Mouse (Mus musculus): ENCODE measurements around the gene Bmp2k.

Gene Bmp2k

GRCm38 (mm10) chr5:97110133-97110532 is 112.6 kb downstream of the Bmp2k start:
- H3K36me3 ChIP-seq (ENCODE audit: control insufficient read depth, insufficient read depth, low read length, poor library complexity, severe bottlenecking): no peaks in the 10 kb centered on the region
- no peak for DNase-seq (ENCODE audit: low read depth, low spot score)
- no peaks in the 10 kb centered on the region for H3K27me3 ChIP-seq (ENCODE audit: control insufficient read depth, insufficient read depth, low read length, poor library complexity, severe bottlenecking)

GRCm38 (mm10) chr5:97110697-97111096 is 113.2 kb downstream of the Bmp2k start:
- Histone ChIP-seq H3K27me3 (ENCODE audit: control insufficient read depth, insufficient read depth, low read length, poor library complexity, severe bottlenecking) (no peaks in the 10 kb centered on the region), H3K36me3 (ENCODE audit: control insufficient read depth, insufficient read depth, low read length, poor library complexity, severe bottlenecking) (no peaks in the 10 kb centered on the region)
- no peak for DNase-seq (ENCODE audit: low read depth, low spot score)

- DNase-seq (ENCODE audit: low read depth, low spot score): peak; percentile 96
- Histone ChIP-seq H3K36me3 (ENCODE audit: control insufficient read depth, insufficient read depth, low read length, poor library complexity, severe bottlenecking) (no peaks in the 10 kb centered on the region), H3K27me3 (ENCODE audit: control insufficient read depth, insufficient read depth, low read length, poor library complexity, severe bottlenecking) (no peaks in the 10 kb centered on the region)
These were observed 113.9 kb downstream of the Bmp2k start, which contains the start of gene Paqr3 for GRCm38 (mm10) chr5:97111207-97111910. Gene Paqr3, minus strand, starts transcription at chr5:97111596.

DNA sequence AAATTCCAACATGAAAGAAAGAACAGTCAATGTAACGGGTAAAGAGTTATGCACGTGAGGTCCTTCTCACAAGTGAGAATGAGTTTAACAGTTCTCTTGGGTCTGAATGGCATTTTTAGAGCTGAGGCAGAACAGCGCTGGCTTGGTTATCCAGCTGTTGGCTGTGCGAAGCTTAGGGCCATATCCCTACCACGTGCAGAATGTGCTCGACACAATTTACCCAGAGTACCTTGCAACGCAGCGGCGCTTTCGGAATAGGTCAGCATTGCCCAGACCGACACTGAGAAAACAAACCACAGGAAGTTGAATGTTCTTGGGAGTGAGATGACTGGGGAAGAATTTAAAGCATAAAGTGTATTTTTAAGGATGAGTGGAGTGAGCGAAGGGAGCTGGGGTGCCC is 127.5 kb downstream of the Bmp2k start:
- no peaks in the 10 kb centered on the region for H3K27me3 ChIP-seq (ENCODE audit: control insufficient read depth, insufficient read depth, low read length, poor library complexity, severe bottlenecking)
- H3K36me3 ChIP-seq (ENCODE audit: control insufficient read depth, insufficient read depth, low read length, poor library complexity, severe bottlenecking): no peaks in the 10 kb centered on the region
- no peak for DNase-seq (ENCODE audit: low read depth, low spot score)

DNA sequence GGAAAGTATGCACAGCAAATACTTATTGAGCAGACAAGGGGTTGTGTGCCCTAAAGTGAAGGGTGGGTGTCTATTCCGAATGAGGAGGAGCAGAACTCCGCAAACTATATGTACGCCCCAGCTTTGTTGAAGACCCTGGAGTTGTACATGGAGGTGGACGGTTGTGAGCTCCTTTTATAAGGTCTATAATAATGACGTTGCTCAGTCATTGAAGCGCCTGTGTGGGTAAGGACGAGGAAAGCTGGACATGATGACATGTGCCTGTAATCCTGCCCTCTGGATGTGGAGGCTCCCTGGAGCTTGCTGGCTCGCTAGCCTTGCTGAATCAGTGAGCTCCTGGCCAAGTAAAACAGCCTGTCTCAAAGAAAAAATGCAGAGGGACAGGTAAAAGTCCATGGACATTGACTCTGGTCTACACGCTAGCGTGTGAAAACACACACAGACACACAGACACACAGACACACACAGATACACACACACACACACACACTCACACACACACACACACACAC is 128.0 kb downstream of the Bmp2k start:
- H3K27me3 ChIP-seq (ENCODE audit: control insufficient read depth, insufficient read depth, low read length, poor library complexity, severe bottlenecking): no peaks in the 10 kb centered on the region
- no peaks in the 10 kb centered on the region for H3K36me3 ChIP-seq (ENCODE audit: control insufficient read depth, insufficient read depth, low read length, poor library complexity, severe bottlenecking)
- no peak for DNase-seq (ENCODE audit: low read depth, low spot score)

DNA sequence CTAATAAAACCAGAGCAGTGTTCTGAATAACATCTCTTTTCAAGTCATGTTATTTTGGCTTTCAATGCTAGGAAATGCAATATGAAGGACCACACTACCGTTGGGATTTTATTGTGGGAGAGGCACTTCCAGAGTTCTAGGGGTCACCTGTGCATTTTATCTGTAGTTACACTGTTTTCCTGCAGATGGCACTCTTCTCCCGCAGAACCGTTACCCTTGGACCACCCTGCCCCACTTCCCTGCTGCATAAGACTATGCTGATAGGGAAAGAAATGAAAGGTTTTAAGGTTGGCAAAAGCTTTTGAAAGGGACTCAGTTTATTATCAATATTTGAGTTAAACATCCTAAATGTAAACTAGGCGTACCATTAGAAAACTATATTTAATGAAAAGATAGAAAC is 128.5 kb downstream of the Bmp2k start:
- peak; percentile 62 for DNase-seq (ENCODE audit: low read depth, low spot score)
- Histone ChIP-seq H3K36me3 (ENCODE audit: control insufficient read depth, insufficient read depth, low read length, poor library complexity, severe bottlenecking) (no peaks in the 10 kb centered on the region), H3K27me3 (ENCODE audit: control insufficient read depth, insufficient read depth, low read length, poor library complexity, severe bottlenecking) (no peaks in the 10 kb centered on the region)

- DNase-seq (ENCODE audit: low read depth, low spot score): no peak
- Histone ChIP-seq H3K36me3 (ENCODE audit: control insufficient read depth, insufficient read depth, low read length, poor library complexity, severe bottlenecking) (no peaks in the 10 kb centered on the region), H3K27me3 (ENCODE audit: control insufficient read depth, insufficient read depth, low read length, poor library complexity, severe bottlenecking) (no peaks in the 10 kb centered on the region)
These were observed 129.8 kb downstream of the Bmp2k start for GRCm38 (mm10) chr5:97127284-97127683.

- no peaks in the 10 kb centered on the region for H3K27me3 ChIP-seq (ENCODE audit: control insufficient read depth, insufficient read depth, low read length, poor library complexity, severe bottlenecking)
- no peaks in the 10 kb centered on the region for H3K36me3 ChIP-seq (ENCODE audit: control insufficient read depth, insufficient read depth, low read length, poor library complexity, severe bottlenecking)
- peak; percentile 69 for DNase-seq (ENCODE audit: low read depth, low spot score)
These were observed 131.0 kb downstream of the Bmp2k start for GRCm38 (mm10) chr5:97128242-97129226.

GRCm38 (mm10) chr5:97129589-97129988 is 132.1 kb downstream of the Bmp2k start:
- H3K36me3 ChIP-seq (ENCODE audit: control insufficient read depth, insufficient read depth, low read length, poor library complexity, severe bottlenecking): no peaks in the 10 kb centered on the region
- DNase-seq (ENCODE audit: low read depth, low spot score): no peak
- H3K27me3 ChIP-seq (ENCODE audit: control insufficient read depth, insufficient read depth, low read length, poor library complexity, severe bottlenecking): no peaks in the 10 kb centered on the region

DNA sequence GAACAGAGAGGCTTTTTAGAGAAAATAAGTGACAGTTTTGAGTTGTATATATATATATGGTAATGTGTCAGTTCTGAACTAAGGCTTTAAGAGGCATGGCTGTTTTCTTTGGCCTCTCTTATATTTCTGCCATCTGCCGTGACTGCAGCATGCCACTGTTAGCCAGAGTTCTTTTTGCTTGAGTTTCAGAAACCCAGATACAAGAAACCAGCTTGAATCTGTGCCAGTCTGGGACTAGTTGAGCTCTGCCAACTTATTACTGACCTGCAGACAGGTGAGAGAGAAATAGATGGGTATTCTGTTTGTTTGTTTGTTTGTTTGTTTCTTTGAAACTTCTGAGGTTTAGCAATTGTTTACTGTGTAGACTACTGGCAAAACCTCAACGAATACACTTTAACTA is 137.8 kb downstream of the Bmp2k start:
- H3K36me3 ChIP-seq (ENCODE audit: control insufficient read depth, insufficient read depth, low read length, poor library complexity, severe bottlenecking): no peaks in the 10 kb centered on the region
- H3K27me3 ChIP-seq (ENCODE audit: control insufficient read depth, insufficient read depth, low read length, poor library complexity, severe bottlenecking): no peaks in the 10 kb centered on the region
- DNase-seq (ENCODE audit: low read depth, low spot score): no peak
